Mouse (Mus musculus) limb, embryonic 14.5 days (tissue): ENCODE data around the gene Cdca3. TPM values are rescaled to one million over a fixed set of nuclear protein-coding genes. Genes with fewer than 3 reads are reported as not detected.

ENCODE experiments used
- ATAC-seq: fragments of 200-750 bp; cut with Nextera tagmentation; 2 replicates; pipeline ENCODE4 v1.8.0; 2017; ENCODE audit warnings: low read depth, moderate number of reproducible peaks, moderate TSS enrichment; ENCODE audit not compliant: low FRiP score
- DNase-seq: peaks from one replicate; pipeline ENCODE4 v3.0.0-alpha.2; 2015; ENCODE audit warnings: low spot score
- H3K27ac ChIP-seq: fragments of 300-500 bp; sonication (generic); replicated peaks from 2 replicates; pipeline ENCODE4 v1.5.1; 2014; ENCODE audit warnings: low read depth, mild to moderate bottlenecking, low read length, moderate library complexity, mixed read lengths
- H3K27me3 ChIP-seq: fragments of 300-500 bp; sonication (generic); 2 replicates; pipeline ENCODE4 v1.6.1; 2014; ENCODE audit warnings: low read length, mixed read lengths; ENCODE audit not compliant: control insufficient read depth, insufficient read depth
- H3K36me3 ChIP-seq: fragments of 300-500 bp; sonication (generic); 2 replicates; pipeline ENCODE4 v1.6.1; 2014; ENCODE audit warnings: mild to moderate bottlenecking, low read length, moderate library complexity, mixed read lengths; ENCODE audit not compliant: control insufficient read depth, insufficient read depth
- H3K4me1 ChIP-seq: fragments of 300-500 bp; sonication (generic); 2 replicates; pipeline ENCODE4 v1.6.1; 2014; ENCODE audit warnings: antibody characterized with exemption, low read length, mixed read lengths; ENCODE audit not compliant: control insufficient read depth, insufficient read depth
- H3K4me2 ChIP-seq: fragments of 300-500 bp; sonication (generic); replicated peaks from 2 replicates; pipeline ENCODE4 v1.6.1; 2014; ENCODE audit warnings: low read depth, mild to moderate bottlenecking, low read length, moderate library complexity; ENCODE audit not compliant: severe bottlenecking
- H3K4me3 ChIP-seq: fragments of 300-500 bp; sonication (generic); replicated peaks from 2 replicates; pipeline ENCODE4 v1.5.1; 2014; ENCODE audit warnings: low read length
- H3K9ac ChIP-seq: fragments of 300-500 bp; sonication (generic); 2 replicates; pipeline ENCODE4 v1.6.1; 2014; ENCODE audit warnings: mild to moderate bottlenecking, low read depth, low read length, moderate library complexity; ENCODE audit not compliant: severe bottlenecking
- H3K9me3 ChIP-seq: fragments of 300-500 bp; sonication (generic); 2 replicates; pipeline ENCODE4 v1.6.1; 2016; ENCODE audit warnings: low read length; ENCODE audit not compliant: control insufficient read depth
- POLR2A ChIP-seq: fragments of 200-500 bp; IDR thresholded peaks from 2 replicates; pipeline ENCODE4 v1.8.0; 2012; ENCODE audit warnings: inconsistent platforms, mild to moderate bottlenecking, moderate library complexity, borderline replicate concordance; ENCODE audit not compliant: insufficient read depth, insufficient read length; ENCODE audit errors: extremely low read depth
- WGBS: fragments of 180-500 bp; shearing (Covaris S2); extraction: QIAGEN DNeasy Blood & Tissue Kit; methylation state at CpG from one replicate; pipeline ENCODE4 v1.1.7; 2014; 5-methylcytosine and 5-hydroxymethylcytosine counted together
- polyA plus RNA-seq, 2 experiments: library from polyadenylated mRNA; depleted of rRNA in 1 of 2; stranded (reverse) in 1 of 2; unstranded in 1 of 2; fragments of >200 nt; fragmentation: Nextera tagmentation in 1 of 2; extraction: Ambion mirVana in 1 of 2; gene quantifications; 2 replicates each; pipeline versions ENCODE4 v1.2.1 to v1.2.3; 2012 to 2014

Gene Cdca3
- polyA plus RNA-seq, 2 experiments = 128 to 141 TPM

- 35% methylated on average over 14 of the region's 15 CpGs for WGBS
- H3K4me2 ChIP-seq = no peak within 1 kb of the TSS
- ATAC-seq (peak; percentile 16; the same call in 1 of the 2 replicates), DNase-seq (no peak)
- H3K27ac ChIP-seq = no peak within 1 kb of the TSS
- H3K4me3 ChIP-seq = no peak within 1 kb of the TSS
- no peaks in the 10 kb centered on the region for H3K27me3 ChIP-seq
- H3K4me1 ChIP-seq = peaks cover 7% of the 10 kb centered on the region; the same call in 1 of the 2 replicates
- peaks cover 37% of the 10 kb centered on the region for H3K36me3 ChIP-seq
- no peak for TF ChIP-seq POLR2A
- peak within 1 kb of the TSS; percentile 21 for H3K9ac ChIP-seq
- H3K9me3 ChIP-seq = no peaks in the 10 kb centered on the region
These were observed 11.2 kb downstream of the Cdca3 start, which contains the start of gene Gnb3 for GRCm38 (mm10) chr6:124840241-124841167. Gene Gnb3 (minus strand): TSS chr6:124840275.

- no peaks in the 10 kb centered on the region for H3K9me3 ChIP-seq
- no peaks in the 10 kb centered on the region for H3K4me1 ChIP-seq
- H3K9ac ChIP-seq = no peak overlapping the region
- no peaks in the 10 kb centered on the region for H3K27me3 ChIP-seq
- peaks cover 68% of the 10 kb centered on the region for H3K36me3 ChIP-seq
- TF ChIP-seq POLR2A = no peak
- 15% methylated on average over 9 of the region's 9 CpGs for WGBS
- ATAC-seq = peak; percentile 70
- no peak overlapping the region for H3K27ac ChIP-seq
- peak; percentile 89 for DNase-seq
- no peak overlapping the region for H3K4me3 ChIP-seq
- H3K4me2 ChIP-seq = no peak overlapping the region
These were observed 18.0 kb downstream of the Cdca3 start for GRCm38 (mm10) chr6:124847305-124847704.

GRCm38 (mm10) chr6:124850535-124850934, 21.2 kb downstream of the Cdca3 start:
- peaks cover 73% of the 10 kb centered on the region for H3K36me3 ChIP-seq
- no peaks in the 10 kb centered on the region for H3K9me3 ChIP-seq
- no peaks in the 10 kb centered on the region for H3K27me3 ChIP-seq
- DNase-seq = no peak
- H3K4me2 ChIP-seq = no peak overlapping the region
- peaks cover 2% of the 10 kb centered on the region for H3K4me1 ChIP-seq
- no peak overlapping the region for H3K9ac ChIP-seq
- ATAC-seq = no peak
- no peak overlapping the region for H3K27ac ChIP-seq
- TF ChIP-seq POLR2A = no peak
- WGBS = 49% methylated on average over 8 of the region's 8 CpGs
- H3K4me3 ChIP-seq = no peak overlapping the region

GRCm38 (mm10) chr6:124854647-124855046, 25.3 kb downstream of the Cdca3 start:
- Histone ChIP-seq H3K27me3 (no peaks in the 10 kb centered on the region), H3K9me3 (no peaks in the 10 kb centered on the region), H3K4me1 (peaks cover 17% of the 10 kb centered on the region), H3K36me3 (peaks cover 56% of the 10 kb centered on the region), H3K4me3 (no peak overlapping the region), H3K9ac (no peak overlapping the region), H3K27ac (no peak overlapping the region), H3K4me2 (no peak overlapping the region)
- TF ChIP-seq POLR2A = no peak
- no peak for ATAC-seq
- no peak for DNase-seq
- 65% methylated on average over 12 of the region's 12 CpGs for WGBS

- ATAC-seq = peak; percentile 70
- 7% methylated on average over 12 of the region's 14 CpGs for WGBS
- peak overlapping the region; percentile 99 for H3K27ac ChIP-seq
- H3K4me1 ChIP-seq = peaks cover 17% of the 10 kb centered on the region
- peak; percentile 84 for DNase-seq
- H3K4me3 ChIP-seq = peak overlapping the region; percentile 85
- H3K9ac ChIP-seq = peak overlapping the region; percentile 98
- H3K4me2 ChIP-seq = peak overlapping the region; percentile 68
- peaks cover 48% of the 10 kb centered on the region for H3K36me3 ChIP-seq
- H3K27me3 ChIP-seq = no peaks in the 10 kb centered on the region
- peak; percentile 31; the same call in 1 of the 2 replicates for TF ChIP-seq POLR2A
- no peaks in the 10 kb centered on the region for H3K9me3 ChIP-seq
These were observed 27.0 kb downstream of the Cdca3 start for GRCm38 (mm10) chr6:124856321-124856720.
